Mouse (Mus musculus): Measurements from ENCODE around the gene 4930550C14Rik.

4930550C14Rik gene

GRCm38 (mm10) chr9:53390136-53390535 lies 12.0 kb upstream of the 4930550C14Rik start:
- Histone ChIP-seq H3K36me3 (ENCODE audit: control insufficient read depth, insufficient read depth, low read length, poor library complexity, severe bottlenecking) (no peaks in the 10 kb centered on the region), H3K27me3 (ENCODE audit: control insufficient read depth, insufficient read depth, low read length, poor library complexity, severe bottlenecking) (no peaks in the 10 kb centered on the region)
- DNase-seq (ENCODE audit: low read depth, low spot score), result no peak

DNA sequence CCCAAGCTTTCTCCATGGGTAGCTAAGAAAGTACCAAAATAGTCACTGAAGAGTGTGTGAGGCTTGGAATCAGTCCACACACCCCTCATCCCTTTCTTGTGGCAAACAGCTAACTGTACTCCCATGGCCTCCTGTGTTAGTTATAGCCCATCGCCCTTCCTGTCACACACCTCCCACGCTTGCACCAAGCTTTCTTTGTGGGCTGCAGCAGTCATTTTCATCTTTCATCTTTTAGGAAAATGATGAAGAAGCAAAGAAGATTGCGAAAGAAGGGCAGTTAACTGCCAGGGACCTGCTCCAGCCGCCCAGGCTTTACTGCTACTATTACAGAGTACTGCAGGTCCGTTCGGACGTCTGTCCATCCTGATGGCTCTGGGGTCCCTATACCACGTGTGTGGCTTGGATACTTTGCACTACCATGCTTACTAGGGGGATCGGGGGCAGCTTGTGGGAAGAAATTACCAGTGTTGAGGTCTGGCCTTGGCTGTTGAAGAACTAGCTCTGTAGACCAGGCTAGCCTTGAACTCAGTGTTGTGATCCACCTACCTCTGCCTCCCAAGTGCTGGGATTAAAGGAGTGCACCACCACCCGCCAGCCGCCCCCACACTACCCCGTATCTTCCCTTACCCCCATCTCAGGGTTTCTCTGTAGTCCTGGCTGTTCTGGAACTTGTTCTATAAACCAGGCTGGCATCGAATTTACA lies 4.3 kb upstream of the 4930550C14Rik start:
- Histone ChIP-seq H3K27me3 (ENCODE audit: control insufficient read depth, insufficient read depth, low read length, poor library complexity, severe bottlenecking) (no peaks in the 10 kb centered on the region), H3K36me3 (ENCODE audit: control insufficient read depth, insufficient read depth, low read length, poor library complexity, severe bottlenecking) (no peaks in the 10 kb centered on the region)
- DNase-seq (ENCODE audit: low read depth, low spot score), result no peak

GRCm38 (mm10) chr9:53398388-53398700 lies 3.8 kb upstream of the 4930550C14Rik start:
- peak; percentile 78 for DNase-seq (ENCODE audit: low read depth, low spot score)
- no peaks in the 10 kb centered on the region for H3K27me3 ChIP-seq (ENCODE audit: control insufficient read depth, insufficient read depth, low read length, poor library complexity, severe bottlenecking)
- H3K36me3 ChIP-seq (ENCODE audit: control insufficient read depth, insufficient read depth, low read length, poor library complexity, severe bottlenecking), result no peaks in the 10 kb centered on the region

DNA sequence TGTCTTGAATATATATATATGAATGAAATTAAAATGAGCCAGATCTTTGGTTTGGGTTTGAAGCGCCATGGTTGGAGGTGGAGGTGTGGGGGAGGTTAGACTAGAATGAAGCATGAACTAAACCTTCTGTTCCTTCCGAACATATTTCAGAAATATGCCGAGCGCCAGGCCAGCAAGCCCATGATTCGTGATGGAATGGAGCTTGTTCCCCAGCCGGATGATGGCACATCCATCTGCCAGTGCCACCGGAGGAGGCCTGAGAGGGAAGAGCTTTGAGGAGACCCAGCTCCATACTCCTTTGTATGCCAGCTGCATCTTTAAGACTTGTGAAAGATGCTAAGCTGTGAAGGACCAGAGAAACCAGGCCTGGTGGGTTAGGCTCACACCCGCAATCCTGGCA lies 2.6 kb upstream of the 4930550C14Rik start:
- DNase-seq (ENCODE audit: low read depth, low spot score), result no peak
- Histone ChIP-seq H3K27me3 (ENCODE audit: control insufficient read depth, insufficient read depth, low read length, poor library complexity, severe bottlenecking) (no peaks in the 10 kb centered on the region), H3K36me3 (ENCODE audit: control insufficient read depth, insufficient read depth, low read length, poor library complexity, severe bottlenecking) (no peaks in the 10 kb centered on the region)

- DNase-seq (ENCODE audit: low read depth, low spot score), result no peak
- Histone ChIP-seq H3K27me3 (ENCODE audit: control insufficient read depth, insufficient read depth, low read length, poor library complexity, severe bottlenecking) (no peaks in the 10 kb centered on the region), H3K36me3 (ENCODE audit: control insufficient read depth, insufficient read depth, low read length, poor library complexity, severe bottlenecking) (no peaks in the 10 kb centered on the region)
These were observed 1.4 kb upstream of the 4930550C14Rik start for GRCm38 (mm10) chr9:53400696-53401095.

DNA sequence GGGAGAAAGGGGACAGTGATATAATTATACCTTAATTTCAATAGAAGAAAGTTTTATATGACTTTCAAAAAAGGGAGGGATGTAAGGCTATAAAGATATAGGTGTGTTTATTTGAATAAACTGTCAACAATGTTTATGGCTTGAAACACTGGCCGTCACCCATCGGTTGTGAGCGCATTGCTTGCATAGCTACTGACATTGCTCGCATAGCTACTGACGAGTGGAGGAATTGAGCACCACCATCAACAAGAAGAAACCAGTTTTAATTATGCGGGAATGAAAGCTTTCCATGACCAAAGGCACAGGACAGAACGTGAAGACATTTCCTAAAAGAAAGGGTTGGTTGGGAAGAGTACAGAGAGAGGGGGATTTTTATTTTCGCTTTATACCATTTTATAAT lies 979 bp upstream of the 4930550C14Rik start:
- DNase-seq (ENCODE audit: low read depth, low spot score), result no peak
- H3K36me3 ChIP-seq (ENCODE audit: control insufficient read depth, insufficient read depth, low read length, poor library complexity, severe bottlenecking), result no peaks in the 10 kb centered on the region
- H3K27me3 ChIP-seq (ENCODE audit: control insufficient read depth, insufficient read depth, low read length, poor library complexity, severe bottlenecking), result no peaks in the 10 kb centered on the region

GRCm38 (mm10) chr9:53402991-53403390 lies 866 bp downstream of the 4930550C14Rik start:
- Histone ChIP-seq H3K27me3 (ENCODE audit: control insufficient read depth, insufficient read depth, low read length, poor library complexity, severe bottlenecking) (no peaks in the 10 kb centered on the region), H3K36me3 (ENCODE audit: control insufficient read depth, insufficient read depth, low read length, poor library complexity, severe bottlenecking) (no peaks in the 10 kb centered on the region)
- no peak for DNase-seq (ENCODE audit: low read depth, low spot score)

GRCm38 (mm10) chr9:53404050-53404752 lies 2.1 kb downstream of the 4930550C14Rik start:
- no peaks in the 10 kb centered on the region for H3K27me3 ChIP-seq (ENCODE audit: control insufficient read depth, insufficient read depth, low read length, poor library complexity, severe bottlenecking)
- no peaks in the 10 kb centered on the region for H3K36me3 ChIP-seq (ENCODE audit: control insufficient read depth, insufficient read depth, low read length, poor library complexity, severe bottlenecking)
- DNase-seq (ENCODE audit: low read depth, low spot score), result no peak

DNA sequence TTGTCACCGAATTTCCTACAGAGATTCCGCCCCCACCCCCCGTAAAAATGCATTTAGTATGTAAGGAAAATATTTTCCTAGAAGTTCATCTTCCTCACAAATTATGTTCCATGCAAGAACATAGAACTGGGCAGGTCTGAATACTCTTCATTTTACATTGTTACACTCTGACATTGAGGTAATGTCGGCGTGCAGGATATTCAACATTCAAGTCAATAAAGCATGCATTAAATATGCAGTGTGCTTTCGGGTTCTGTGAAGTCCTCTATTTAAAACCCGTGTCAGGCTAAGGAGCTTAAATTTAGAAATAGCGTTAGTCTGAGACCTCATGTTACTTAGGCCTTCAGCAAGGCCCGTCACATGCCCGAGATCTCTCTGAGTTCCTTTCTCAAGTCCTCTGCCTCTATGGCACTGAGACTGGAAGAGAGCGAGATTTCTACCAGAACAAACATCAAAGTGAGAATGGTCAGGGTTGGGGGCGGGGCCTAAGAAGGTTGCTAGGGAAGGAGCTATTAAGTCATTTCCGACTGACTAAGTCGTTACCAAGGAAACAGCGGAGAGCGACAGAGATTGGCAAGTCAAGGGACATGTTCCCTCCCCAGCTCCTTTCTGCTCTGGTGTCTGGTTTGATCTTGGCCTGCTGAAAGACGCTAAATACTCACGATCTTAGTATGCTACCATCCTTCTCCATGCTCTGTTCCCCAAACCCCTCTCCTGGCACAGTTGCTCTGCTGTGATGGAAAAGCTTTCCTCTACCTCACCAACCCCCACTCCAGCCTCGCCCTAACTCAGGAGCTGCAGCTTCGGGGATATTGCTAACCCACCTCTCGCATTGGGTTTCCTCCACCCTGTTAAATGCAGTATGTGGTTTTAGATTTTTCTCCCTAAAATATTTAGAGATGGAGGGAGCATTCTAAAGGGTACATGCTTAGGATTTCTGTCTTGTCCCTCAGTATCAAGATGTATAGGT lies 2.9 kb downstream of the 4930550C14Rik start:
- Histone ChIP-seq H3K36me3 (ENCODE audit: control insufficient read depth, insufficient read depth, low read length, poor library complexity, severe bottlenecking) (no peaks in the 10 kb centered on the region), H3K27me3 (ENCODE audit: control insufficient read depth, insufficient read depth, low read length, poor library complexity, severe bottlenecking) (no peaks in the 10 kb centered on the region)
- peak; percentile 88 for DNase-seq (ENCODE audit: low read depth, low spot score)

DNA sequence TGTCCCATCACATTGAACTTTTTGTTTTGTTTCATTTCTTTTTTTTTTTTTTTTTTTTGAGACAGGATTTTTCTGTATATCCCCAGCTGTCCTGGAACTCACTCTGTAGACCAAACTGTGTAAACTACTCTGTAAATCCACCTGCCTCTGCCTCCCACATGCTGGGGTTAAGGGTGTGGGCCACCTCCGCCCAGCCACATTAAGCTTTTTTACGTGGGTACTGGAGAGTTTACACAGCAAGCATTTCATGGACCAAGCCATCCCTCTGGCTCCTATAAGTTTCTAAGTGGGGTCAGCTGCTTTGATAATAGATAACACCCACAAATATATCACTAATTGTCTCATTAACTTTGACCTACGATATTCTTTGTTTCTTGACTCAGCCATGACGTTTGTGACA lies 6.4 kb downstream of the 4930550C14Rik start:
- H3K27me3 ChIP-seq (ENCODE audit: control insufficient read depth, insufficient read depth, low read length, poor library complexity, severe bottlenecking), result no peaks in the 10 kb centered on the region
- H3K36me3 ChIP-seq (ENCODE audit: control insufficient read depth, insufficient read depth, low read length, poor library complexity, severe bottlenecking), result no peaks in the 10 kb centered on the region
- no peak for DNase-seq (ENCODE audit: low read depth, low spot score)

DNA sequence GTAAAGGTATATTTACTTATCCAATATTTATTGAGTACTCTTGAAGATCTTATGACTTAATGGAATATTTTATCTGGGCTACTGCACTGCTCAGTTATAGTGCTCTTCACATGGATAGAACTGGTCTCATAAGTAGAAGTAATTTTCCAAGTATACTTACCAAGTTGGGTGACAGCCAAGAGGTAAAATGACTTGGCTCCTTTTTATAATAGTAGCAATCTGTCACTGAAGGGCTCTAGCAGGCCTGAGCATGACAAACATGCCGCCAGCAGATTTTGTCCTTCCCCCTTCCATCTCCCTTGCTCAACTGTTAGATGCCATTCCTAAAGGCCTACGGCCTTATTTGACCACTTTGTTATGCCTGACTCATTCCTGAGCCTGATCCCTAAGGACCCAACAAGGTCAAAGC lies 6.8 kb downstream of the 4930550C14Rik start:
- no peaks in the 10 kb centered on the region for H3K27me3 ChIP-seq (ENCODE audit: control insufficient read depth, insufficient read depth, low read length, poor library complexity, severe bottlenecking)
- DNase-seq (ENCODE audit: low read depth, low spot score), result no peak
- no peaks in the 10 kb centered on the region for H3K36me3 ChIP-seq (ENCODE audit: control insufficient read depth, insufficient read depth, low read length, poor library complexity, severe bottlenecking)

- no peak for DNase-seq (ENCODE audit: low read depth, low spot score)
These were observed 7.3 kb downstream of the 4930550C14Rik start for GRCm38 (mm10) chr9:53409427-53409826.

GRCm38 (mm10) chr9:53422133-53422896 lies 20.2 kb downstream of the 4930550C14Rik start:
- Histone ChIP-seq H3K27me3 (ENCODE audit: control insufficient read depth, insufficient read depth, low read length, poor library complexity, severe bottlenecking) (no peaks in the 10 kb centered on the region), H3K36me3 (ENCODE audit: control insufficient read depth, insufficient read depth, low read length, poor library complexity, severe bottlenecking) (no peaks in the 10 kb centered on the region)
- DNase-seq (ENCODE audit: low read depth, low spot score), result no peak

More at GRCm38 (mm10) chr9:53409427-53409826, 7.3 kb downstream of the 4930550C14Rik start:
- no peaks in the 10 kb centered on the region for H3K36me3 ChIP-seq (ENCODE audit: control insufficient read depth, insufficient read depth, low read length, poor library complexity, severe bottlenecking)
- H3K27me3 ChIP-seq (ENCODE audit: control insufficient read depth, insufficient read depth, low read length, poor library complexity, severe bottlenecking), result no peaks in the 10 kb centered on the region

DNA sequence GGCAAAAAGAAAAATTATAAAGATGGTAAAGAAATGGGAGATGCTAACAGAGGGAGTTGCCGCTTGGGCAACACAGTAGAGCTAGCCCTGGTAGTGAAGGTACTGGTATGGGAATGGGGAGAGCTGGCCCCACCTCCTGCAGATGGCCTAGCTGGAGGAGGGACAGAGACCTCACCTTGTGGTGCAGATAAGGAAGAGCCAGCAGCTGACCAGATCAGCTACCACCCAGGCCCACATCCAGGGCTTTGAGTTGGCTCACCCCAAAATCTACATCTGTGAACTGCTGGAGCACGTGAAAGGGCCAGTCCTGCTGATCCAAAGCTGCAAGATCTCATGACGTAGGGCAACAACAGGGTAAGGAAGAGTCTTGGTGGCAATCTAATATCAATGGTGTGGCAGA lies 24.6 kb downstream of the 4930550C14Rik start:
- Histone ChIP-seq H3K36me3 (ENCODE audit: control insufficient read depth, insufficient read depth, low read length, poor library complexity, severe bottlenecking) (no peaks in the 10 kb centered on the region), H3K27me3 (ENCODE audit: control insufficient read depth, insufficient read depth, low read length, poor library complexity, severe bottlenecking) (no peaks in the 10 kb centered on the region)
- no peak for DNase-seq (ENCODE audit: low read depth, low spot score)

Data from splenic B cell, adult 2 months (primary cell).